Mouse (Mus musculus) telencephalon, adult 2 months (tissue): ENCODE data around the gene Cerk.
"Not testable (repeated sequence)": the region's sequence is repeated elsewhere in the genome, so short reads cannot be mapped to it uniquely, and the experiment has no call there.

Experiments used
- DNase-seq: peaks from one replicate; pipeline ENCODE4 v3.0.0-alpha.2; 2011; ENCODE audit warnings: low read depth, low spot score

Gene Cerk

GRCm38 (mm10) chr15:86185689-86186569, at the start of gene Cerk:
Gene Cerk (minus strand): TSS chr15:86186141.
- peak; percentile 55 for DNase-seq

- peak; percentile 86 for DNase-seq
Measured at GRCm38 (mm10) chr15:86234517-86235441, 48.8 kb upstream of the Cerk start.

- DNase-seq = no peak
Measured at GRCm38 (mm10) chr15:86234001-86234400, 48.1 kb upstream of the Cerk start.

GRCm38 (mm10) chr15:86231831-86232512, 46.0 kb upstream of the Cerk start:
- DNase-seq = no peak

GRCm38 (mm10) chr15:86231170-86231569, 45.2 kb upstream of the Cerk start:
- no peak for DNase-seq

GRCm38 (mm10) chr15:86229623-86230022, 43.7 kb upstream of the Cerk start:
- no peak for DNase-seq

GRCm38 (mm10) chr15:86229088-86229487, 43.1 kb upstream of the Cerk start:
- DNase-seq = no peak

- no peak for DNase-seq
Measured at GRCm38 (mm10) chr15:86228186-86228585, 42.2 kb upstream of the Cerk start.

GRCm38 (mm10) chr15:86226968-86227367, 41.0 kb upstream of the Cerk start:
- no peak for DNase-seq

GRCm38 (mm10) chr15:86226221-86226620, 40.3 kb upstream of the Cerk start:
- no peak for DNase-seq

- peak; percentile 65 for DNase-seq
Measured at GRCm38 (mm10) chr15:86224972-86225551, 39.1 kb upstream of the Cerk start.

- not testable (repeated sequence) for DNase-seq
Measured at GRCm38 (mm10) chr15:86221901-86222300, 36.0 kb upstream of the Cerk start.

GRCm38 (mm10) chr15:86221369-86221768, 35.4 kb upstream of the Cerk start:
- DNase-seq = no peak

GRCm38 (mm10) chr15:86220715-86221114, 34.8 kb upstream of the Cerk start:
- DNase-seq = no peak

GRCm38 (mm10) chr15:86220229-86220630, 34.3 kb upstream of the Cerk start:
- no peak for DNase-seq

GRCm38 (mm10) chr15:86219534-86220228, 33.7 kb upstream of the Cerk start:
- DNase-seq = peak; percentile 49

GRCm38 (mm10) chr15:86216641-86217040, 30.7 kb upstream of the Cerk start:
- DNase-seq = not testable (repeated sequence)

- DNase-seq = no peak
Measured at GRCm38 (mm10) chr15:86214549-86215201, 28.7 kb upstream of the Cerk start.

GRCm38 (mm10) chr15:86213753-86214548, 28.0 kb upstream of the Cerk start, which contains the start of gene Tbc1d22a:
Gene Tbc1d22a (plus strand): TSS chr15:86214459.
- DNase-seq = peak; percentile 93
